Mouse (Mus musculus) large intestine, adult 2 months (tissue): ENCODE measurements around the gene Nsun6. TPM values are rescaled to one million over a fixed set of nuclear protein-coding genes. Genes with fewer than 3 reads are reported as not detected.

ENCODE experiments used
- DNase-seq: peaks from one replicate; pipeline ENCODE4 v3.0.0-alpha.2; 2012; ENCODE audit warnings: low read depth, low spot score
- WGBS: fragments of 180-500 bp; shearing (Covaris S2); methylation state at CpG from one replicate; pipeline ENCODE4 v1.1.7; 2018; 5-methylcytosine and 5-hydroxymethylcytosine counted together
- polyA plus RNA-seq: library from polyadenylated mRNA; depleted of rRNA; stranded (reverse); fragments of >200 nt; gene quantifications from 2 replicates; pipeline ENCODE4 v1.2.3, GENCODE M21; 2012; rRNA removed

The Nsun6 gene
- polyA plus RNA-seq, 1 experiment, result 1.3 TPM

DNA sequence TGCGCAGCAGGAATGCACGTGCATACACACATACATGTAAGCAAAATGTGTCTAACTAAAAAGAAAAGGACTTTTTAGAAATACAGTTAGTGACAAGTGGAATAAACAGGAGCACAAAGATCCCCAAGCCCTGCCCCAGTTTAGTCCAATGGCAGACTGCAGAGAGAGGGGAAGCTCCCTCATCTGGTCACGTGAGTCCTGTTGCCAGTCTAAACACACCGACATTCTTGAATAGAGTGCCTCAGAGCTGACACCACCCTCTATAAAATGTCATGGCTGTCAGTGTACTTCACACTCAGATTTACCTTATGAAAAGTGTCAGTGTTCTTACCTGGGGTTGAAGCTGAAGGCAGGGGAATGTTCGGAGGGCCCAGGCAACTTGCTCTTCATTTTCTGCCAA is 57.0 kb downstream of the Nsun6 start:
- 75% methylated on average over 5 of the region's 5 CpGs for WGBS
- no peak for DNase-seq

DNA sequence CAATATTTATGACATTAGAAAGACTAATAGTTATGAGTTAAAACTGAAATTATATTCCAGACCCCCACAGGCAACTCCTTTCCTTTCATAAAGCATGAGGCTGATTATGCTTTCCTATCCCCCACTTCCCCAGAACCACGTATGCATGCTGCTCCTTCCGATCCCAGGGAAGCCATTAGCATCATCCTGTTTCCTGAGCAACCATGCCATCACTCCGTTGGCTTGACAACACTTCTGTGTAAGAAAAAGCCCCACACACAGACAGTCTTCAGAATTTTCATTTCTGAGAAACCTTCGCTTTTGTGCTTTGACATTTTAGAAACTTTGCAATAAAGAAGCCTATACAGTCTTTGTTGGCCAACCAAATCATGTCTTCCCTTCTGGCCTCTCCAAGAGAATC is 58.8 kb downstream of the Nsun6 start:
- 90% methylated on average over 4 of the region's 4 CpGs for WGBS
- DNase-seq, result no peak

DNA sequence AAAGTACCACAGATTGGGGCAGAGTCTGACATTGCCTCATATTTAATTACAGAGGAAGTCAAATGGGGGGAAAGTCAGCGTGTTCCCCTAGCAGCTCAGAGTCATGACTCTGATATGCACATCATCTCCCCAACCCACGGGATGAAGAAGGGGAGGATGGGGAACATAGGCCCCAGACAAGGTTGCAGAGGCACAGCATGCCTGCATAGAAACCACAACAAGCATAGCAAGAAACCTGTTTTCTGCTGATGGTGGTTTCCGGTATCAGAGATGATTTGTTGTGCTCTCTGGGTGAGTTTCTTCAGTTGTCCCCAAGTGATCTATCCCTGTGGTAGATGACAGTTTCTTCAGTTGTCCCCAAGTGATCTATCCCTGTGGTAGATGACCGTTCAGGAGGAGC is 62.3 kb downstream of the Nsun6 start:
- WGBS, result 91% methylated on average over 4 of the region's 4 CpGs
- DNase-seq, result no peak

DNA sequence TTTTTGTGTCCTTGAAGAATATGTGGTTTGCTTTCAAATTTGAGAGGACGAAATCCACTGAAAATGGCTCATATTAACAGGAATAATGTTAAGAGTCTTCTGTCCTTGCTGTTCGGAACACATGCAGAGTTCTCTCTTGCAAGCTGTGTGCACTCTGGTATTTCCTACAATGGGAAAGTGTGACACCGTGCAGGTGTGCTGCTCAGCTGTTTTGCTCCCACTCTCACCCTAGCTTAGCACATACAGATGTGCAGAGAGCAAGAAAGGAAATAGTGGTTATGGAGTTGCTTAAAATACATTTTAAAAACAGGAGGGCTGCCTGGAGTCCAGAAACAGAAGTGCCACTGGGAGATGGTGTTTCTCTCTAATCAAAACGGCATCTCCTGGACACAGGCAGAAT is 65.5 kb downstream of the Nsun6 start:
- no peak for DNase-seq
- 85% methylated on average over 4 of the region's 4 CpGs for whole genome bisulfite sequencing

DNA sequence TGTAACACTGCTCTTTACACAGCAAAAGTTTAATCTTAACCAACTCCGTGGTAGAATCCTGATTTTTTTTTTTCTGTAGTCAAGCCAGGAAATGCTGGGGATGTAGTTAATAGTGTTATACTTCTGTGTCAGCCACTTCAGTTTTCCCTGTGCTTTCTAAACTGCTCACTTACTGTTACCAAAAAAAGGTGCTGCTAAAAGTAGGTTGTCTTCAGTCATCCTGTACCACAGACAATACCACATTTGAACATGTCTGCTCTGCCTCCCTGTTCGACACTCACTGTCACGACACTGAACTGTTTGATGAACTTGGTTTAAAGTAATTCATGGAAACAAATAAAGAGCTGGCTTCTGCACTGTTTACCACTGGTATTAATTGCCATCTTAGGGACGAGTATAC is 66.4 kb downstream of the Nsun6 start:
- no peak for DNase-seq
- 74% methylated on average over 4 of the region's 4 CpGs for WGBS

DNA sequence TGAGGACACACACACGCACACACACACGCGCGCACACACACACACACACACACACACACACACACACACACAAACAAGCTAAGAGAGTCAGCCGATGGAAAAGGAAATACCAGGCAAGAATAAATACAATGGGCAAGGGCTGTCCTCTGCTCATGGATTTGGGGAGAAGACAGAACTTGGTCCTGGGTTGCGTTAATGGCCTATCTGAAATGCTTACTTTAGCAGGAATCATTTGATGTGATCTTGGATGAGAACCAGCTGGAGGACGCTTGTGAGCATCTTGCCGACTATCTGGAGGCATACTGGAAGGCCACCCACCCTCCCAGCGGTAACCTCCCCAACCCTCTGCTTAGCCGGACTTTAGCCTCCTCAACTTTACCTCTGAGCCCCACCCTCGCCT is 70.8 kb downstream of the Nsun6 start:
- WGBS, result 54% methylated on average over 11 of the region's 11 CpGs
- DNase-seq, result no peak

DNA sequence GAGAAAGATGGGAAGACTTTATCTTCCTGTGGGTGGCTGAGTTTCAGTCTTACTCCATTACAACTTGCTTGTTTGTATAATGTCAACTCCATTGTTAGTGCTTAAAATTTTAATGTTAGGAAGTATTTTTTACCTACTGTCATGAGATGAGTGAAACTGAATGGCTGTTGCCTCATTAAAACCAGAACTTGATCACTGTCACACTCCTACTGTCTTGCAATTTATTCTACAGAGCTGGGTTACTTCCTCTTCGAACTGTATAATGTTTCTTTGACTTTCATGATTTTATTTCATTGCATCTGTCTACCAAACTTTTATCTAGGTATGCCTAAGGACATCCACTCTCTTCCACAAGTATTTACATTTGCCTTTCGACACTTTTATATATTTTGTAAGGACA is 93.4 kb downstream of the Nsun6 start:
- no peak for DNase-seq
- WGBS, result 71% methylated on average over 2 of the region's 2 CpGs

DNA sequence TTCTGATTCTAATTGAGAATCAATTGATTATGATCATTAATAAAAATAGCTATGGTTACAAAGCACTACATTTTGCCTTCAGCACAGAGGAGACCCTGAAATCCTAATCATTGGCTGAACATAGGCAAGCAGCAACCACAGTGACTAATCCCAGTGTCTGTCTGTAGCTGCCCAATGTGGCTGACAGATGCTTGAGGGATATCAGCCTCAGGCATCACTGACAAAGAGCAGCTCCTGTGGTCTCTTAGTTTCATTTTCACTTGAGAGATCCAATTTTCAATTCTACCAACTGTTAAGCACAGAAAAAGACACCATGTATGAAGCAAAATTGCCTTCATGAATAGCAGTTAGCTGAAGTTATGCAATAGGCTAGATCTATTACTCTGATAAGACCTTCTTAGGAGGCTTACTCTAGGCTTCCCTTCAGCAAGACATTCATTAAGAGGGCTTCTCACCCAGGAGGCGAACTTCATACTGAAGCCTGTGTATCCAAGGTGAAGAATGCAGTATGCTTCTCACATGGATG is 93.8 kb downstream of the Nsun6 start:
- 56% methylated on average over 1 of the region's 1 CpGs for WGBS
- no peak for DNase-seq

DNA sequence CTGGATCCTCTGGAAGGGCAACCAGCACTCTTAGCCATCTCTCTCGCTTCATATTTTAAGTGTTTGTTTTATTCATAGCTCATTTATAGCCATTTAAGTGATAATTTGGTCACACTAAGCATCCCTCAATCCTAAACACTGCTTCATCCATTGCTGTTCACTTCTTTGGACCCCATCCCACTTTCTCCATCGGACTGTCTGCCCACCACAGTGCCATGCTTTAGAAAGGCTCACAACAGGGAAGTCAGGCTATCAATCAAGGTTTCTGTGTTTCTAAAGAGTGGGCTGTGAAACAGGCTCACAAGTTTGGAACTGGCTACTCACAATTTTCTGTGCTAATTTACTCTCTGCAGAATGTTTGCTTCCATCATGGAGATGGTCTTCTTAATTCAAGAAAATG is 101.8 kb downstream of the Nsun6 start:
- 74% methylated on average over 2 of the region's 2 CpGs for WGBS
- no peak for DNase-seq

Other genes starting within 250 kb of the Nsun6 start
- 4.3 and 6.1 TPM in 2 replicates for gene Arl5b, start 5.7 kb downstream of the Nsun6 start, polyA plus RNA-seq